Mouse (Mus musculus): ENCODE measurements at regions not wholly inside any gene's neighbourhood (a gene's known extent, or its start where the extent isn't known, plus 50 kb on each side); places are given as distances from the start of the nearest gene placed in this dataset.

GRCm38 (mm10) chr10:126727840-126728239 is 173.3 kb downstream of the Atp23 start:
- no peaks in the 10 kb centered on the region for H3K4me1 ChIP-seq (ENCODE audit: control insufficient read depth, insufficient read depth, low read length)
- TF ChIP-seq CTCF (IDR thresholded peaks at IDR 0.05; ENCODE audit: low read depth, low read length) = no peak
- TF ChIP-seq EP300 (IDR thresholded peaks at IDR 0.05; ENCODE audit: insufficient read depth, low read depth, low read length) = no peak
- no peak for TF ChIP-seq POLR2A (IDR thresholded peaks at IDR 0.05; ENCODE audit: insufficient read depth, low read length)
- no peaks in the 10 kb centered on the region for H3K9me3 ChIP-seq (replicated peaks; ENCODE audit: control insufficient read depth, insufficient read depth, low read length, poor library complexity, severe bottlenecking)
- H3K9ac ChIP-seq (ENCODE audit: low read depth, poor library complexity, severe bottlenecking) = no peak overlapping the region
- no peaks in the 10 kb centered on the region for H3K27me3 ChIP-seq (ENCODE audit: control insufficient read depth, insufficient read depth, low read length, poor library complexity, severe bottlenecking)
- no peaks in the 10 kb centered on the region for H3K36me3 ChIP-seq (ENCODE audit: control insufficient read depth, insufficient read depth, low read length, poor library complexity, severe bottlenecking)
- no peak overlapping the region for H3K4me3 ChIP-seq (ENCODE audit: low read depth, low read length)
- H3K27ac ChIP-seq (ENCODE audit: insufficient read depth, low read length) = no peak overlapping the region

DNA sequence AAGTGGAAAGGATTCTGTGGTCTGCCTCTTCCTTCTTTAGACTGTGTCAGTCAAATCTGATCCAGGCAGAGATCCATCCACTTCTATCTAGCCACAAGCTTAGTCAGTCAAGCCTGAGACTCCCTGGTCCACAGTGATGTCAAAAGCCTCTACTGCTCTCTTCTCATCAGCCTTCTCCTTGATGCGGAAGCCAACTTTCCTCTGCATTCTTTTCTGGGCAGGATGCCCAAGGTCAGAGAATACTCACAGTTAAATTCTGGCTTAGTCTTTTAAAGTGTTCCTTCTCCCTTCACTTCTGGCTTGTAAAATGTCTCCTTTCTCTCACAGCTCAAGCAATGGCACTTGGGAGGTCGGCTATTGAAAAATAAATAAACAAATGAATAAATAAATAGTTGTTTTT is 183.2 kb downstream of the Atp23 start:
- Histone ChIP-seq H3K27ac (ENCODE audit: insufficient read depth, low read length) (no peak overlapping the region), H3K4me3 (ENCODE audit: low read depth, low read length) (no peak overlapping the region), H3K36me3 (ENCODE audit: control insufficient read depth, insufficient read depth, low read length, poor library complexity, severe bottlenecking) (no peaks in the 10 kb centered on the region), H3K9ac (ENCODE audit: low read depth, poor library complexity, severe bottlenecking) (no peak overlapping the region), H3K27me3 (ENCODE audit: control insufficient read depth, insufficient read depth, low read length, poor library complexity, severe bottlenecking) (no peaks in the 10 kb centered on the region), H3K9me3 (replicated peaks; ENCODE audit: control insufficient read depth, insufficient read depth, low read length, poor library complexity, severe bottlenecking) (no peaks in the 10 kb centered on the region), H3K4me1 (ENCODE audit: control insufficient read depth, insufficient read depth, low read length) (no peaks in the 10 kb centered on the region)
- no peak for TF ChIP-seq CTCF (IDR thresholded peaks at IDR 0.05; ENCODE audit: low read depth, low read length)
- no peak for TF ChIP-seq POLR2A (IDR thresholded peaks at IDR 0.05; ENCODE audit: insufficient read depth, low read length)
- no peak for TF ChIP-seq EP300 (IDR thresholded peaks at IDR 0.05; ENCODE audit: insufficient read depth, low read depth, low read length)

DNA sequence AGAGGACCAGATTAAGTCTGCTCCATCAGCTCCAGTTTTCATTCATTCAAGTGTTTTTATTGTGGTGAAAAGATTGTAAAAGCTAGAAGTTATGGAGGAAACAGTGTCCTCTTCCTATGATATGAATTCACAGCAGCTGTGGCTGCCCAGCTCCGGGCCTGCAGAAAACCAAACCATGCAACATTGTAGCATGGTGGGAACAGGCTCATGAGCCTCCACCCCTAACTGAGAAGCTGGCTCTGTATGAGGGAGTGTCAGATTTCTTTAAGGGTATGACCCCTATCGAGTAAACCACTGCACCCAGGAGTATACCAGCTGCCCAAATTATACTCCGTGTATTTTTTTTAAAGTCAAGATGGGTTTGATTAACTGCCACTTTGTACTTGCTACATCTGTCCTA is 189.4 kb downstream of the Atp23 start:
- H3K4me3 ChIP-seq (ENCODE audit: low read depth, low read length) = no peak overlapping the region
- H3K9me3 ChIP-seq (replicated peaks; ENCODE audit: control insufficient read depth, insufficient read depth, low read length, poor library complexity, severe bottlenecking) = no peaks in the 10 kb centered on the region
- H3K4me1 ChIP-seq (ENCODE audit: control insufficient read depth, insufficient read depth, low read length) = no peaks in the 10 kb centered on the region
- no peaks in the 10 kb centered on the region for H3K27me3 ChIP-seq (ENCODE audit: control insufficient read depth, insufficient read depth, low read length, poor library complexity, severe bottlenecking)
- no peak overlapping the region for H3K27ac ChIP-seq (ENCODE audit: insufficient read depth, low read length)
- TF ChIP-seq POLR2A (IDR thresholded peaks at IDR 0.05; ENCODE audit: insufficient read depth, low read length) (no peak), EP300 (IDR thresholded peaks at IDR 0.05; ENCODE audit: insufficient read depth, low read depth, low read length) (no peak), CTCF (IDR thresholded peaks at IDR 0.05; ENCODE audit: low read depth, low read length) (no peak)
- no peak overlapping the region for H3K9ac ChIP-seq (ENCODE audit: low read depth, poor library complexity, severe bottlenecking)
- no peaks in the 10 kb centered on the region for H3K36me3 ChIP-seq (ENCODE audit: control insufficient read depth, insufficient read depth, low read length, poor library complexity, severe bottlenecking)

- Histone ChIP-seq H3K27ac (ENCODE audit: insufficient read depth, low read length) (no peak overlapping the region), H3K36me3 (ENCODE audit: control insufficient read depth, insufficient read depth, low read length, poor library complexity, severe bottlenecking) (no peaks in the 10 kb centered on the region), H3K4me3 (ENCODE audit: low read depth, low read length) (no peak overlapping the region), H3K9me3 (replicated peaks; ENCODE audit: control insufficient read depth, insufficient read depth, low read length, poor library complexity, severe bottlenecking) (no peaks in the 10 kb centered on the region), H3K4me1 (ENCODE audit: control insufficient read depth, insufficient read depth, low read length) (no peaks in the 10 kb centered on the region), H3K9ac (ENCODE audit: low read depth, poor library complexity, severe bottlenecking) (no peak overlapping the region), H3K27me3 (ENCODE audit: control insufficient read depth, insufficient read depth, low read length, poor library complexity, severe bottlenecking) (no peaks in the 10 kb centered on the region)
- TF ChIP-seq CTCF (IDR thresholded peaks at IDR 0.05; ENCODE audit: low read depth, low read length) = no peak
- TF ChIP-seq EP300 (IDR thresholded peaks at IDR 0.05; ENCODE audit: insufficient read depth, low read depth, low read length) = no peak
Observed at GRCm38 (mm10) chr10:126709219-126709917, 191.8 kb downstream of the Atp23 start.

GRCm38 (mm10) chr10:126708730-126709129 is 192.4 kb downstream of the Atp23 start:
- H3K9me3 ChIP-seq (replicated peaks; ENCODE audit: control insufficient read depth, insufficient read depth, low read length, poor library complexity, severe bottlenecking) = no peaks in the 10 kb centered on the region
- H3K4me3 ChIP-seq (ENCODE audit: low read depth, low read length) = no peak overlapping the region
- no peak overlapping the region for H3K9ac ChIP-seq (ENCODE audit: low read depth, poor library complexity, severe bottlenecking)
- H3K27me3 ChIP-seq (ENCODE audit: control insufficient read depth, insufficient read depth, low read length, poor library complexity, severe bottlenecking) = no peaks in the 10 kb centered on the region
- no peak overlapping the region for H3K27ac ChIP-seq (ENCODE audit: insufficient read depth, low read length)
- no peaks in the 10 kb centered on the region for H3K4me1 ChIP-seq (ENCODE audit: control insufficient read depth, insufficient read depth, low read length)
- TF ChIP-seq POLR2A (IDR thresholded peaks at IDR 0.05; ENCODE audit: insufficient read depth, low read length) (no peak), EP300 (IDR thresholded peaks at IDR 0.05; ENCODE audit: insufficient read depth, low read depth, low read length) (no peak), CTCF (IDR thresholded peaks at IDR 0.05; ENCODE audit: low read depth, low read length) (no peak)
- H3K36me3 ChIP-seq (ENCODE audit: control insufficient read depth, insufficient read depth, low read length, poor library complexity, severe bottlenecking) = no peaks in the 10 kb centered on the region

DNA sequence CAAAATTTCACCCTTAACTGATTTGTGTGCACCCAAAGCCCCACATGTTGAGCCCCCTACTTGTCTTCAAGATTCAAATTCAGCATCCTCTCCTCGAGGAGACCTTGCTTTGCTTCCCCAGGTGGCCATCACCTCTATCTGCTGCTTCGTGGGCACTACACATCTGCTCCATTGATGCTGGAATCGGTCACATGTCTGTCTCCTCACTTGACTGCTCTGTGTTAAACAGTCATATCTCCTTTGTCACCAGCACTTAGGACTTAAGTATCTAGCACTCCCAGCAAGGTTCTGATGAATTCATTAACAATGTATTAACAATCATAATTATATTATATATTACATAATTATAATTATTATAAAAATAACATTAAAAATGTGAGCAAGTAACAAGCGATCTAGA is 192.9 kb downstream of the Atp23 start:
- H3K9ac ChIP-seq (ENCODE audit: low read depth, poor library complexity, severe bottlenecking) = no peak overlapping the region
- no peaks in the 10 kb centered on the region for H3K9me3 ChIP-seq (replicated peaks; ENCODE audit: control insufficient read depth, insufficient read depth, low read length, poor library complexity, severe bottlenecking)
- TF ChIP-seq CTCF (IDR thresholded peaks at IDR 0.05; ENCODE audit: low read depth, low read length) = no peak
- TF ChIP-seq POLR2A (IDR thresholded peaks at IDR 0.05; ENCODE audit: insufficient read depth, low read length) = no peak
- TF ChIP-seq EP300 (IDR thresholded peaks at IDR 0.05; ENCODE audit: insufficient read depth, low read depth, low read length) = no peak
- H3K27me3 ChIP-seq (ENCODE audit: control insufficient read depth, insufficient read depth, low read length, poor library complexity, severe bottlenecking) = no peaks in the 10 kb centered on the region
- H3K4me1 ChIP-seq (ENCODE audit: control insufficient read depth, insufficient read depth, low read length) = no peaks in the 10 kb centered on the region
- H3K27ac ChIP-seq (ENCODE audit: insufficient read depth, low read length) = no peak overlapping the region
- H3K36me3 ChIP-seq (ENCODE audit: control insufficient read depth, insufficient read depth, low read length, poor library complexity, severe bottlenecking) = no peaks in the 10 kb centered on the region
- no peak overlapping the region for H3K4me3 ChIP-seq (ENCODE audit: low read depth, low read length)
